Mouse (Mus musculus) heart, adult 2 months (tissue): Measurements from ENCODE around the gene Fndc3b.

ENCODE experiments used
- CTCF ChIP-seq: fragments of 200-600 bp; IDR thresholded peaks from 2 replicates; pipeline ENCODE4 v1.8.1; 2022; ENCODE audit warnings: antibody characterized with exemption, mild to moderate bottlenecking, moderate library complexity
- EP300 ChIP-seq: fragments of 200-500 bp; IDR thresholded peaks from 2 replicates; pipeline ENCODE4 v1.6.1; 2011; ENCODE audit warnings: low read depth, low read length, control low read depth; ENCODE audit not compliant: insufficient read depth
- POLR2A ChIP-seq: fragments of 200-500 bp; IDR thresholded peaks from 2 replicates; pipeline ENCODE4 v1.6.1; 2011; ENCODE audit warnings: mild to moderate bottlenecking, low read depth, low read length, control low read depth; ENCODE audit not compliant: insufficient read depth

GRCm38 (mm10) chr3:27456514-27456913 lies 254.6 kb downstream of the Fndc3b start:
- TF ChIP-seq POLR2A (no peak), CTCF (no peak), EP300 (no peak)
